In the genomic region with DNA sequence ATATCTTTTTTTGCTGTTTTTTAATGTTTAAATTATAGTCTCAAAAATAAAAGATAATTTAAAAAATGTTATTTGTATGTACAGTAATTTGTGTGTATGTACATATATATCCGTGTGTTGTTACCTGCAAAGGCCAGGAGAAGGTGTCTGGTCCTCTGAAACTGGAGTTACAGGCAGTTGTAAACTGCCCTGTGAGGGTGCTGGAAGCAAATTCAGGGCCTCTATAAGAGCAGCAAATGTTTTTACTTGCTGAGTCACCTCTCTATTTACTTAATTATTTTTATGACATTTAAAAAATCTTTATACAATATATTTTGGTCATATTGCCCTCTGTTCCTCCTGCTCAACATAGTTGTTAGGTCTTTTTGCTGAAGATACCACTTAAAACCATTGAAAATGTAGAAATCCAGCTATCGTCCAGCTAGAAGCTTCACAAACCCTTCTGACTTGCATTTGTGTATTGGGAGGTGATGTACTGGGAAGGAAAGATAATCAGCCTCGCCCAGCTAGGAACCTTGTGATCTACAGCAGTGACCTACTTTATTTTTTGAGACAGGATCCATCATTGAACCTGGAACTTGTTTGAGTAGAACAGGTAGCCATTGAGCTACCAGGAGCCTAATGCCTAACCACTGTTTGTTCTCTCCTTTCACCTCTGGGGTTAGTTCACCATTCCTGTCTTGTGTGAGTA, we compare ENCODE assay signal across 18 mouse cellular contexts. TPM values are rescaled to one million over a fixed set of nuclear protein-coding genes. Genes with fewer than 3 reads are reported as not detected.
DNase-seq lines count a peak whose midpoint lies in the region; ATAC-seq and TF ChIP-seq lines count a peak whose summit lies in the region.
"Had no signal": no experiment of that assay in that cellular context is flagged by ENCODE, and none has a peak within 500 bp of the region (broad histone marks: within the 10 kb centered on the region; RNA-seq: fewer than 3 reads in every experiment).

No protein-coding gene starts in this region.

- no peak overlapping the region for H3K9ac ChIP-seq in heart, embryonic 13.5 days
- H3K9ac ChIP-seq in liver, postnatal 0 days (replicated peaks): peak overlapping the region; percentile 46; the same call in 1 of the 2 replicates
- H3K9ac ChIP-seq: hindbrain, embryonic 15.5 days had no signal

- no peaks in the 10 kb centered on the region for H3K27me3 ChIP-seq in heart, embryonic 13.5 days (replicated peaks)
- no peaks in the 10 kb centered on the region for H3K27me3 ChIP-seq in liver, postnatal 0 days (ENCODE audit: insufficient read depth, low read length)
- H3K27me3 ChIP-seq: CH12.LX; hindbrain, embryonic 15.5 days had no signal

- TF ChIP-seq CTCF in liver, postnatal 0 days (IDR thresholded peaks at IDR 0.05; ENCODE audit: low read depth): no peak

- WGBS in heart, embryonic 13.5 days: 74% methylated on average over 3 of the region's 3 CpGs
- WGBS in liver, postnatal 0 days (ENCODE audit: insufficient replicate concordance): 67% methylated on average over 3 of the region's 3 CpGs

- peaks cover 76% of the 10 kb centered on the region for H3K4me1 ChIP-seq in heart, embryonic 13.5 days
- peaks cover 11% of the 10 kb centered on the region for H3K4me1 ChIP-seq in liver, postnatal 0 days (ENCODE audit: insufficient read depth)

- no peak for ATAC-seq in heart, embryonic 13.5 days (ENCODE audit: extremely low read depth, insufficient number of reproducible peaks, low FRiP score, low TSS enrichment)
- peak; percentile 95 for ATAC-seq in liver, postnatal 0 days
- ATAC-seq: forebrain, embryonic 14.5 days had no signal

- H3K27ac ChIP-seq in heart, embryonic 13.5 days (replicated peaks): peak overlapping the region; percentile 8; the same call in 1 of the 2 replicates
- peak overlapping the region; percentile 91 for H3K27ac ChIP-seq in liver, postnatal 0 days (ENCODE audit: low read depth)
- H3K27ac ChIP-seq: heart, embryonic 10.5 days; hindbrain, embryonic 15.5 days had no signal

- TF ChIP-seq EP300 in liver, postnatal 0 days (IDR thresholded peaks at IDR 0.05; ENCODE audit: low read depth): peak; percentile 49; the same call in 1 of the 2 replicates

- intact Hi-C loops in heart, postnatal 36 days (cut with DNase I): no loop called here

- DNase-seq in heart, postnatal 36 days: no peak
- peak; percentile 77 for DNase-seq in c-Kit-negative CD71-positive TER-119-positive erythroid progenitor cells, embryonic 14.5 days (ENCODE audit: low read depth, low spot score)
- peak; percentile 69 for DNase-seq in liver
- no peak for DNase-seq in liver, postnatal 0 days
- DNase-seq in testis, postnatal 10 days (ENCODE audit: low spot score): no peak
- no peak for DNase-seq in adrenal gland, postnatal 25 days
- DNase-seq in cerebellum, adult 9-11 months: no peak
- DNase-seq: cerebellum, adult 11 months; gastrocnemius, postnatal 25 days; kidney, adult 11 months; lung, adult 2 months; retina, postnatal 1 day; thymus, adult 2 months had no signal

- 0 out of 2 replicates have a peak, but pooled peaks cover 3% of the 10 kb centered on the region for H3K36me3 ChIP-seq in heart, embryonic 13.5 days
- no peaks in the 10 kb centered on the region for H3K36me3 ChIP-seq in liver, postnatal 0 days (replicated peaks; ENCODE audit: insufficient read depth, low read length)
- H3K36me3 ChIP-seq: heart, embryonic 10.5 days; hindbrain, embryonic 15.5 days had no signal

- H3K4me3 ChIP-seq in heart, embryonic 13.5 days: no peak overlapping the region
- H3K4me3 ChIP-seq in liver, postnatal 0 days (ENCODE audit: low read depth, low read length): peak overlapping the region; percentile 16; the same call in 1 of the 2 replicates
- H3K4me3 ChIP-seq: heart, embryonic 10.5 days; hindbrain, embryonic 15.5 days had no signal

- H3K9me3 ChIP-seq in heart, embryonic 13.5 days: no peaks in the 10 kb centered on the region
- H3K9me3 ChIP-seq in liver, postnatal 0 days (ENCODE audit: low read length): 0 out of 2 replicates have a peak, but pooled peaks cover 2% of the 10 kb centered on the region
- H3K9me3 ChIP-seq: heart, embryonic 10.5 days; hindbrain, embryonic 15.5 days had no signal

- peak overlapping the region; percentile 27; the same call in 1 of the 2 replicates for H3K4me2 ChIP-seq in heart, embryonic 13.5 days
- peak overlapping the region; percentile 58 for H3K4me2 ChIP-seq in liver, postnatal 0 days (ENCODE audit: low read depth, low read length)
- H3K4me2 ChIP-seq: hindbrain, embryonic 15.5 days had no signal

RNA-seq across cellular contexts. Expression of a gene that starts 15.0 kb away (rescaled TPM):
- polyA plus RNA-seq in heart, embryonic 13.5 days (2015; fragmentation: Nextera tagmentation; extraction: Ambion mirVana): 118 and 121 TPM in 2 replicates
- total RNA-seq in heart, postnatal 36 days (2021): 10 to 100 TPM; 45.4 to 48.0 TPM
- 46.8 and 49.6 TPM in 2 replicates for polyA plus RNA-seq in liver, postnatal 0 days (2015; fragmentation: Nextera tagmentation; extraction: Ambion mirVana)
- 64.3 and 78.5 TPM in 2 replicates for total RNA-seq in adrenal gland, postnatal 25 days (2021)

Comparison
In these comparisons a context has a peak if more than half of its experiments do, and no peak if none do; other contexts are left out.
1. DNase-seq: peak in c-Kit-negative CD71-positive TER-119-positive erythroid progenitor cells, embryonic 14.5 days (single experiment) and liver (single experiment); none in heart, postnatal 36 days (0 of 2), liver, postnatal 0 days (single experiment), testis, postnatal 10 days (single experiment), adrenal gland, postnatal 25 days (single experiment) and cerebellum, adult 9-11 months (single experiment).